Mouse (Mus musculus): ENCODE data around the gene Atf6. TPM values are rescaled to one million over a fixed set of nuclear protein-coding genes. Genes with fewer than 3 reads are reported as not detected.

The Atf6 gene
- total RNA-seq, 2 experiments from 2014 or later: 34.5 to 40.6 TPM

- no peak for DNase-seq
Measured at GRCm38 (mm10) chr1:170657643-170658314, 209.8 kb downstream of the Atf6 start.

GRCm38 (mm10) chr1:170657228-170657521 is 210.4 kb downstream of the Atf6 start:
- no peak for DNase-seq

DNA sequence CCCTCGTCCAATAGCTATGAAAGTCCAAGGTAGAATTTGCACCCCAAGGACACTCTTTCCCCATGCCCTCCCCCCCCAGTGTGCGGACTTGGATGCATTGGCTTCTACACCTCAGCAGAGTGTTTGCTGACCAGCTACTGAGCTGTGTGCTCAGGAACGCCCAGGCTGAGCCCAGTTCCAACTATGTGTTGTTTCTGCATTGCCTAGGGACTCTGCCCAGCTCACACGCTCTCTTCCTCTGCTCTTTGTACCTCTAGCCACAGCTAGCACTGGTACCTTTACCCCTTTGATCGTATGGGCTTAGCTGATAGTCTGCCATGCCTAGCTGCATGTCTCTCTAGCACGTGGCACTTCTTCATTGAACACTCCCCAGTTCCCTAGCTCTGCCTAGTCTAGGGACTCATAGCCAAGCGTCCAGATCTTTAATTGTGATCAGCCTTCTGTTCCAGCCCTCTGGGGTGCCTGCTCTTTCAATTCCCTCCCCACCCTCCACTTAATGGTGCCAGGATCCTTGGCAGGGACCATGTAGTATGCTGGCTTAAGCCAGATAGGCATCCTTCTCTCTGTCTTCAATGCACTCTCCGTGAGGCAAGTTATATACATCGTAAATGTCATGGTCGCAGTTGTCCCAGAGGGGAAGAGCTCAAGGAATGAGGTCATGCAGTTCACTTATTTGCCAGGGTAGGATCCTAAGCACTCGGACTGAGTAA is 210.9 kb downstream of the Atf6 start:
- no peak for DNase-seq

DNA sequence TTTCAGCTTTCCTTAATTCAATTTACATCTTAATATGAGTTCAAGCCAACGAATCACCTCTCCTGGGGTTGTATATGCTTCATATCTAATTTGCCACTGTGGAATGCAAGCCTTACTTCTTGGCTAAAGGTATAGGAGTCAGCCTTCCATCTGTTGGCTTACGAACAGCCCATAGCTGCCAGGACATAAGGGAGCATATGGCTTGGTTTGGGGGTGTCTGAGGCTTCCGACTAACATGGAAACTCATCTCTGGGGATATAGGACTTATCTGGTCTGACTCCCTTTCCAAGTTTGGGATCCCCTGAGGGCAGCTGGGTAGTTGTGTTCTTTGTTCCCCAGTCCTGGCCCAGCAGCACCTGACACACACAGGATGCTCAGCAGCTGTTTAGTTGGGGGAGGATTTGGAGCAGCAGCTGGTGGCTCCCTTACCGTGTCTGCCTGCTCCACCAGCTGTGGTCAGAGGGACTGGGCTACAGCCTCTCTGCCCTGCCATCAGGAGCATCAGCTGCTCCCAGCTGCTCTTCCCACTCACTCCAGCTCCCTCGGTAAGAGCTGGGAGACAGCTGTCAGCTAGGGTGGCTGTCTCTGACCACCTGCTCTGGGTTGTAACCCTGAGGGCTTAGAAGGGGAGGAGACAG is 212.2 kb downstream of the Atf6 start:
- no peak for DNase-seq

Other genes starting within 250 kb of the Atf6 start
- 1 to 10 TPM; 6.0 to 8.9 TPM for gene Olfml2b, start 223.2 kb downstream of the Atf6 start, total RNA-seq (2021)
- gene Gm26620, start 17.3 kb upstream of the Atf6 start, total RNA-seq (2021): under 1 TPM; 0.53 to 0.95 TPM
- 10 to 100 TPM; 18.9 to 19.8 TPM for gene Dusp12, start 17.8 kb upstream of the Atf6 start, total RNA-seq (2021)
- not detected for gene Fcrlb, start 45.2 kb upstream of the Atf6 start, total RNA-seq (2021)
- gene Fcrla, start 59.8 kb upstream of the Atf6 start, total RNA-seq (2021): under 1 TPM in 1 of 2 experiments, not detected in 1; 0.36 TPM
- 1 to 10 TPM; 3.3 to 8.5 TPM for gene Fcgr2b, start 108.8 kb upstream of the Atf6 start, total RNA-seq (2021)
- 1 to 10 TPM; 2.6 to 7.6 TPM for gene Fcgr4, start 151.1 kb upstream of the Atf6 start, total RNA-seq (2021)
- 10 to 100 TPM; 10.9 to 19.5 TPM for gene Fcgr3, start 197.2 kb upstream of the Atf6 start, total RNA-seq (2021)
- gene Cfap126, start 246.1 kb upstream of the Atf6 start, total RNA-seq (2021): 1 to 10 TPM; 1.9 to 2.6 TPM

All from adrenal gland, postnatal 36 days (tissue).